Mouse (Mus musculus): ENCODE results near the gene Rev1. TPM values are rescaled to one million over a fixed set of nuclear protein-coding genes. Genes with fewer than 3 reads are reported as not detected.

The Rev1 gene
- 24.8 TPM for polyA plus RNA-seq (2015; fragmentation: Illumina TruSeq; extraction: RNeasy Lipid Tissue Mini Kit (QIAGEN cat#74804); ENCODE audit: insufficient read depth, low read depth, low replicate concordance)

GRCm38 (mm10) chr1:38129501-38130267, at the start of gene Rev1:
TSS of gene Rev1 (minus strand) at chr1:38129801.

Other genes starting within 250 kb of the Rev1 start
- 7.2 TPM for gene Mitd1, start 239.4 kb downstream of the Rev1 start, polyA plus RNA-seq (2015; fragmentation: Illumina TruSeq; extraction: RNeasy Lipid Tissue Mini Kit (QIAGEN cat#74804); ENCODE audit: insufficient read depth, low read depth, low replicate concordance)
- 55.1 TPM for gene Mrpl30, start 239.3 kb downstream of the Rev1 start, polyA plus RNA-seq (2015; fragmentation: Illumina TruSeq; extraction: RNeasy Lipid Tissue Mini Kit (QIAGEN cat#74804); ENCODE audit: insufficient read depth, low read depth, low replicate concordance)
- gene Lyg2, start 213.3 kb downstream of the Rev1 start, polyA plus RNA-seq (2015; fragmentation: Illumina TruSeq; extraction: RNeasy Lipid Tissue Mini Kit (QIAGEN cat#74804); ENCODE audit: insufficient read depth, low read depth, low replicate concordance): not detected
- gene Lyg1, start 172.0 kb downstream of the Rev1 start, polyA plus RNA-seq (2015; fragmentation: Illumina TruSeq; extraction: RNeasy Lipid Tissue Mini Kit (QIAGEN cat#74804); ENCODE audit: insufficient read depth, low read depth, low replicate concordance): not detected
- gene Txndc9, start 131.9 kb downstream of the Rev1 start, polyA plus RNA-seq (2015; fragmentation: Illumina TruSeq; extraction: RNeasy Lipid Tissue Mini Kit (QIAGEN cat#74804); ENCODE audit: insufficient read depth, low read depth, low replicate concordance): 11.8 TPM
- gene Eif5b, start 131.8 kb downstream of the Rev1 start, polyA plus RNA-seq (2015; fragmentation: Illumina TruSeq; extraction: RNeasy Lipid Tissue Mini Kit (QIAGEN cat#74804); ENCODE audit: insufficient read depth, low read depth, low replicate concordance): 19.4 TPM